Mouse (Mus musculus) intestine, embryonic 15.5 days (tissue): Measurements from ENCODE around the gene Phc1. TPM values are rescaled to one million over a fixed set of nuclear protein-coding genes. Genes with fewer than 3 reads are reported as not detected.

ENCODE experiments used
- polyA plus RNA-seq: library from polyadenylated mRNA; unstranded; fragments of >200 nt; fragmentation: Nextera tagmentation; extraction: Ambion mirVana; gene quantifications from 2 replicates; pipeline ENCODE4 v1.2.1, GENCODE M21; 2015

Gene Phc1
- polyA plus RNA-seq, 1 experiment from 2014 or later, result 10.1 TPM

Other genes starting within 250 kb of the Phc1 start
- gene Klrg1, start 57.7 kb downstream of the Phc1 start, polyA plus RNA-seq, result not detected in 2 replicates
- gene M6pr, start 31.8 kb downstream of the Phc1 start, polyA plus RNA-seq, result 132 and 134 TPM in 2 replicates
- gene Rimklb, start 158.2 kb upstream of the Phc1 start, polyA plus RNA-seq, result 6.4 and 6.9 TPM in 2 replicates
- 8.8 and 9.9 TPM in 2 replicates for gene Mfap5, start 165.3 kb upstream of the Phc1 start, polyA plus RNA-seq
- gene Aicda, start 213.2 kb upstream of the Phc1 start, polyA plus RNA-seq, result not detected in 2 replicates